Comparison of ENCODE assay signal across 28 mouse cellular contexts in genomic region chr11:53202459-53203250, GRCm38 (mm10).
"Had no signal": no experiment of that assay in that cellular context is flagged by ENCODE, and none has a peak within 500 bp of the region (broad histone marks: within the 10 kb centered on the region; RNA-seq: fewer than 3 reads in every experiment).

No protein-coding gene starts in this region.

- H3K27me3 ChIP-seq: heart, embryonic 13.5 days; heart, embryonic 15.5 days; hindbrain, embryonic 13.5 days; hindbrain, embryonic 15.5 days; kidney, embryonic 15.5 days; limb, embryonic 12.5 days; liver, embryonic 13.5 days; liver, embryonic 15.5 days had no signal

- DNase-seq: gastrocnemius, postnatal 14 days; gastrocnemius, postnatal 36 days; heart, adult 18-20 months; heart, postnatal 14 days; heart, postnatal 36 days; kidney, adult 11 months; kidney, adult 2 months; kidney, adult 9 months; kidney, postnatal 14 days; kidney, postnatal 36 days; layer of hippocampus, adult 9-11 months; layer of hippocampus, postnatal 36 days; liver; liver, embryonic 13.5 days; liver, postnatal 0 days had no signal

- H3K9me3 ChIP-seq: heart, embryonic 13.5 days; heart, embryonic 15.5 days; hindbrain, embryonic 15.5 days; limb, embryonic 10.5 days; limb, embryonic 12.5 days; liver, embryonic 13.5 days; liver, embryonic 15.5 days had no signal

- H3K9ac ChIP-seq: heart, embryonic 13.5 days; heart, embryonic 15.5 days; hindbrain, embryonic 13.5 days; hindbrain, embryonic 15.5 days; kidney, embryonic 15.5 days; limb, embryonic 12.5 days; liver, embryonic 13.5 days; liver, embryonic 15.5 days; liver, postnatal 0 days had no signal

- H3K4me3 ChIP-seq: heart, embryonic 13.5 days; heart, embryonic 15.5 days; hindbrain, embryonic 13.5 days; hindbrain, embryonic 15.5 days; kidney, embryonic 15.5 days; limb, embryonic 10.5 days; limb, embryonic 12.5 days; liver, embryonic 13.5 days; liver, embryonic 15.5 days had no signal

- H3K27ac ChIP-seq: heart, embryonic 13.5 days; heart, embryonic 15.5 days; hindbrain, embryonic 13.5 days; hindbrain, embryonic 15.5 days; hindbrain, postnatal 0 days; kidney, embryonic 15.5 days; kidney, postnatal 0 days; limb, embryonic 10.5 days; limb, embryonic 12.5 days; liver, embryonic 13.5 days; liver, embryonic 15.5 days had no signal

- H3K36me3 ChIP-seq: heart, embryonic 13.5 days; heart, embryonic 15.5 days; hindbrain, embryonic 13.5 days; hindbrain, embryonic 15.5 days; kidney, embryonic 15.5 days; limb, embryonic 10.5 days; limb, embryonic 12.5 days; liver, embryonic 13.5 days; liver, embryonic 15.5 days had no signal

- H3K4me2 ChIP-seq: heart, embryonic 11.5 days; heart, embryonic 13.5 days; heart, embryonic 15.5 days; hindbrain, embryonic 13.5 days; hindbrain, embryonic 15.5 days; kidney, embryonic 15.5 days; limb, embryonic 12.5 days; liver, embryonic 11.5 days; liver, embryonic 13.5 days; liver, embryonic 15.5 days had no signal

- H3K4me1 ChIP-seq: heart, embryonic 13.5 days; heart, embryonic 15.5 days; hindbrain, embryonic 13.5 days; hindbrain, embryonic 15.5 days; kidney, embryonic 15.5 days; limb, embryonic 10.5 days; limb, embryonic 12.5 days; liver, embryonic 13.5 days; liver, embryonic 15.5 days had no signal

- ATAC-seq: hindbrain, postnatal 0 days; intestine, embryonic 16.5 days; liver, postnatal 0 days had no signal
